Mouse (Mus musculus): ENCODE data around the gene Pdzd2. TPM values are rescaled to one million over a fixed set of nuclear protein-coding genes. Genes with fewer than 3 reads are reported as not detected.

Gene Pdzd2
- polyA plus RNA-seq, 1 experiment from 2014 or later, result 14.3 TPM

DNA sequence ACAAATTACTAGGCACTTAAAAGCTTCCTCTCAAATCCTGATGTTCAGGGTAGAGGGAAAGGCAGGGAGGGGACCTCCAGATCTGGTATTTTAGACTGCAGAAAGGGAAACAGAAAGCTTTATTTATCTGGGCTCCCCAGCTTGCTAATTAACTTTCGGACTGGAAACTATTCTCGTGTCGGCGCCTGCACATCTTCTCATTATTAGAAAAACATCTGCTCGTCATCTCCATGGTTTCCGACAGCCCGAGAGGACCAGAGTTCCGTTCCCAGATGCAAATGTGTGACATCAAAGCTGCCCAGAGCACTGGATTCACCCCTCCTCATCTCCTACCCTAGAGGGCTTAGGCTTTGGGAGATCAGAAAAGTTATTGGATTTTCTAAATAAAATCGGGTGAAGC, 57.2 kb downstream of the Pdzd2 start:
- Histone ChIP-seq H3K27ac (no peak overlapping the region), H3K36me3 (no peaks in the 10 kb centered on the region), H3K4me1 (replicated peaks) (no peaks in the 10 kb centered on the region), H3K9me3 (no peaks in the 10 kb centered on the region), H3K9ac (no peak overlapping the region), H3K4me2 (replicated peaks) (no peak overlapping the region), H3K4me3 (replicated peaks) (no peak overlapping the region), H3K27me3 (replicated peaks) (no peaks in the 10 kb centered on the region)
- no peak for ATAC-seq
- 29% methylated on average over 9 of the region's 9 CpGs for WGBS

DNA sequence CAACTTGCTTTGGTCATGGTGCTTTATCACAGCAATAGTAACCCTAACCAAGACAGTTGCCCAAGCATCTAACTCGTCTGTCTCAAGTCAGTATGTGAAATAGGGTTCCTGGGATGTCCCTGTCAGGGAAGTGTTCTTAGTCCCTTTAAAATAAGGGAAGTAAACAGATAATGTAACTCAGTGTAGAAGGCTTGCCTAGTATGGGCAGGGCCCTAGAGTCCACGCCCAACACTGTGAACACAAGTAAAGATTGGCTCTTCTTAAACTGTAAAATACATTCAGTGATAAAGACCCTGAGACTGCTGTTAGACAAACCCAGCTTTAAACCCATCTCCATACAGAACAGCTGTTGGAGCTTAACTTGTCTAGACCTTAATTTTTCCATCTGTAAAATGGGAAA, 57.8 kb downstream of the Pdzd2 start:
- 93% methylated on average over 2 of the region's 2 CpGs for WGBS

DNA sequence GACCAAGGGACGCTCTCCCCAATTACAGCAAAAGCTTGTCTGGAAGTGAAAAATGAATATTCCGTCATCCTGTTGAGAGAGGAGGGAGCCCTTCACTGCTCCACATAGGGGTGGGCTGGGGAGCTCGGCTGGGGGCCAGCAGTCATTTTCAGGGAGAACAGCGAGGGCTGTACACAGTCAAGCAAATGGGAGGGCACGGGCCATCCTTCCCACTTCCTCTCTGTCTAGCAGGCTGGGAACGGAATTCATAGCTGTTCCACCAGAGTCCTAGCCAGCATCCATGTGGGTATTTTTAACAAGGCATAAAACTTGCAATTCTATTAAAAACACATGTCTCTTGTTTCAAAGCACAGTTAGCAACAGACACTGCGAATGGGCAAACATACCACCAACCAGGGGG, 59.0 kb downstream of the Pdzd2 start:
- peak; percentile 77; the same call in 1 of the 2 replicates for ATAC-seq
- Histone ChIP-seq H3K27ac (peak overlapping the region; percentile 8; the same call in 1 of the 2 replicates), H3K9me3 (no peaks in the 10 kb centered on the region), H3K36me3 (no peaks in the 10 kb centered on the region), H3K4me2 (replicated peaks) (no peak overlapping the region), H3K27me3 (replicated peaks) (no peaks in the 10 kb centered on the region), H3K9ac (no peak overlapping the region), H3K4me1 (replicated peaks) (no peaks in the 10 kb centered on the region), H3K4me3 (replicated peaks) (no peak overlapping the region)
- WGBS, result 39% methylated on average over 7 of the region's 7 CpGs

More for the DNA sequence above, 57.8 kb downstream of the Pdzd2 start:
- H3K4me1 ChIP-seq (replicated peaks), result no peaks in the 10 kb centered on the region
- H3K27me3 ChIP-seq (replicated peaks), result no peaks in the 10 kb centered on the region
- no peak for ATAC-seq
- H3K9me3 ChIP-seq, result no peaks in the 10 kb centered on the region
- H3K27ac ChIP-seq, result no peak overlapping the region
- H3K4me2 ChIP-seq (replicated peaks), result no peak overlapping the region
- no peak overlapping the region for H3K4me3 ChIP-seq (replicated peaks)
- no peaks in the 10 kb centered on the region for H3K36me3 ChIP-seq
- H3K9ac ChIP-seq, result no peak overlapping the region

DNA sequence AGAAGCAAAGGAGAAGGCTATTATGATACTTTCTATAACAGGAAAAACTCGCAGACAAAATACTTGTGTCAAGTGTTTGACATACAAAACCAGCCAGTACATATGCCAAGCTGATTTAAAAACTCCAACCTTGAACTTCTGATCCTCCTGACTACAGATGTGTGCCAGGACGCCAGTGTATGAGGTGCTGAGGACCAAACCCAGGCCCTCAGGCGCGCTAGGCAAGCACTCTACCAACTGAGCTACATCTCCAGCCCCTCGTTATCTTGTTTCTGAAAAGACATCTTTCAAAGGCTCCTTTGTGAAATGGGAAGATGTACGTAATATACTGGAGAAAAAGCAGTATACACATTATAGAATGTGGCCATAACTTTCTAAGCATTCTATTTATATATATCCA, 59.7 kb downstream of the Pdzd2 start:
- H3K4me1 ChIP-seq (replicated peaks), result no peaks in the 10 kb centered on the region
- no peaks in the 10 kb centered on the region for H3K27me3 ChIP-seq (replicated peaks)
- no peak overlapping the region for H3K4me2 ChIP-seq (replicated peaks)
- WGBS, result 81% methylated on average over 6 of the region's 6 CpGs
- H3K4me3 ChIP-seq (replicated peaks), result no peak overlapping the region
- no peaks in the 10 kb centered on the region for H3K36me3 ChIP-seq
- H3K27ac ChIP-seq, result no peak overlapping the region
- no peaks in the 10 kb centered on the region for H3K9me3 ChIP-seq
- no peak for ATAC-seq
- no peak overlapping the region for H3K9ac ChIP-seq

DNA sequence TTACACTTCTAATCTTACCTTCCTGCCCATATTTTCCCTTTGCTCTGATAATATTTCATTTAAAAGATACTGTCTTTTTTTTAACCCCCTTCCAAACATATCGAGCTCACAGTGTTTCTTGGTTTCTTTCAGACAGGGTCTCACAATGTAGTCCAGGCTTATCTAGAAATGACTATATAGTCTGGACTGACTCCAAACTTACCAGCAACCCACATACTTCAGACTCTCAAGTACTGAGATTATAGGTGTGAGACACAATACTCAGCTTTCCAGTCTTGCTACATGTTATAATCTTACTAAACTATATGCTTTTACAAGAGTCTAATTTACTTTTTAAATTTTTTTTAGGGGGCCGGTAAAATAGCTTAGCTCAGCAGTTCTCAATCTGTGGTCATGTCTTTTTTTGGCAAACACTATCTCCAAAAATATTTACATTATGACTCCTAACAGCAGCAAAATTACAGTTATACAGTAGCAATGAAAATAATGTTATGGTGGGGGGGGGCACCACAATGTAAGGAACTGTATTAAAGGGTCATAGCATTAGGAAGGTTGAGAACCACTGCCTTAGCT, 61.1 kb downstream of the Pdzd2 start:
- no peak for ATAC-seq
- 56% methylated on average over 2 of the region's 2 CpGs for WGBS
- no peak overlapping the region for H3K4me3 ChIP-seq (replicated peaks)

DNA sequence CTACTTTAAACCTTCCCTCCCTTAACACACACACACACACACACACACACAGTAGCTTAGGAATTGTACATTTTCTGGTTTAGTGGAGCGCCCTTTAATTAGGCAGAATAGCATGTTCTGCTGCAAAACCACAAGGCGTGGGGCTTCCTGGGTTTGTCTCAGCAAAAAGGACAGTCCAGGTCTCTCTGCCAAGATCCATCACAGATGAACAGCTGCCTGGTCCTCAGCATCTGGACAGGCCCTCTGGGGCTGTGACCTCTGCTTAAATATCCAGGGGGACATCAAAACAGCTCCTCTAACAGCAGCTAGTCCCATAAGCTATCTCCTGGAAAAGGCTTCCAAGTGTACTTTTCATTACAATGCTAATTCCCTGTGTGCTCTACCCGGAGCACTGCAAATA, 64.4 kb downstream of the Pdzd2 start:
- Histone ChIP-seq H3K27ac (no peak overlapping the region), H3K36me3 (no peaks in the 10 kb centered on the region), H3K27me3 (replicated peaks) (no peaks in the 10 kb centered on the region), H3K9ac (no peak overlapping the region), H3K9me3 (no peaks in the 10 kb centered on the region), H3K4me2 (replicated peaks) (no peak overlapping the region), H3K4me3 (replicated peaks) (no peak overlapping the region), H3K4me1 (replicated peaks) (no peaks in the 10 kb centered on the region)
- 80% methylated on average over 3 of the region's 3 CpGs for WGBS
- ATAC-seq, result no peak

More for the DNA sequence above, 61.1 kb downstream of the Pdzd2 start:
- Histone ChIP-seq H3K36me3 (no peaks in the 10 kb centered on the region), H3K4me2 (replicated peaks) (no peak overlapping the region), H3K4me1 (replicated peaks) (no peaks in the 10 kb centered on the region), H3K9ac (no peak overlapping the region), H3K9me3 (no peaks in the 10 kb centered on the region), H3K27me3 (replicated peaks) (no peaks in the 10 kb centered on the region), H3K27ac (no peak overlapping the region)

DNA sequence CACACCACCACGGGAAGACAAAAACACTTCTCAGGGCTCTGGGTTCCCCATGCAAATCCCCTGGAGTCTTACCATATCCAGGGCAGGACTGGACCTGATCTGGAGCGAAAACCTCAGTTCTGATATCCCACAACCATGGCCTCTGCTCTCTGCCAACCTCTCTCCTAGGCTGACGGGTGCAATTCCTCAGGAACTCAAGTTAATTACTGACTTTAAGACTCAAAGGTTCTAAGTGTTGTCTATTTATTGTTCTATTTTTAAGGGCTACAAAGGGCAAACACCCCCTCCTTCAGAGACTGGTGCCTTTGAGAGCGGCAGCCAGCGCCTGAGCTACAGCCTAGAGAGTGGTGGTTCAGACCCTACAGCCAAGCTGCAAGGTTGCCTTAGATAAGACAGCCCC, 65.7 kb downstream of the Pdzd2 start:
- no peak overlapping the region for H3K4me2 ChIP-seq (replicated peaks)
- no peak overlapping the region for H3K4me3 ChIP-seq (replicated peaks)
- H3K9ac ChIP-seq, result no peak overlapping the region
- 85% methylated on average over 5 of the region's 5 CpGs for WGBS
- H3K4me1 ChIP-seq (replicated peaks), result no peaks in the 10 kb centered on the region
- no peak overlapping the region for H3K27ac ChIP-seq
- H3K9me3 ChIP-seq, result no peaks in the 10 kb centered on the region
- H3K36me3 ChIP-seq, result no peaks in the 10 kb centered on the region
- no peak for ATAC-seq
- H3K27me3 ChIP-seq (replicated peaks), result no peaks in the 10 kb centered on the region

DNA sequence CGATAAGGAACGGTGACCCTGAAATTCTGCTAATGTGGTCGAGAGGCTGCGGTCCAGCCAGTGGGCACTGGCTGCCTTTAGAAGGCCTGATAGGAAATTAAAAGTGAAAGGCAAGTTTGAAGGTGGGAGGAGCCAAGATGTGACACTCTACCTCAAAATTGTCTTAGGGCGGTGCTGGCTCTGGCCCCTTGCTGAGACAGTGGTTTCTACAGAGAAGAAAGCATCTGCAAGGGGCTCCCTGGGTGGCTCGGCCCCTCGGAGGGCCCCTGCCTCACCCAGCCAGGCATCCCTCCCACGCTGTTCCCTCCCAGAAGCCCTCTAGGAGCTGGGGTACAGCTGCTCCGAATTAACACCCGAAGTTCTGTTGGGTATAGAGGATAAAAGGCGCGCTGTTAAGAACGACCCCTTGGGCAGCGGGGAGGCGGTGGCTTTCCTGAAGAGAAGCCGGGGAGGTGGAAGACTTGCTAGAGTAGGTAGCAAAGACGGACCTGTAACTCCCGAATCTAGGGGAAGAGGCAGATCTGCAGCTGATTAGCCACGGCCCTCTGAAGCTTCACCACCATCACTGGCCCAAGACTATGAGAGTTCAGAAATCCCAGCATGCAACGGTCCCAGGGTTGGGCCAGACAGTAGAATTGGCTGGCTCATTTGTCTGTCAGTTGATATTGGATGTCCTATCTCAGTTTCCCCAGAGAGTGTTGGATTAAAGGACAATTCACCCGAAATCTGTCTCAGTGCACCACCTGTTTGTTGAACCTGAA, 71.8 kb downstream of the Pdzd2 start:
- Histone ChIP-seq H3K27me3 (replicated peaks) (no peaks in the 10 kb centered on the region), H3K4me2 (replicated peaks) (peak overlapping the region; percentile 41), H3K4me1 (replicated peaks) (0 out of 2 replicates have a peak, but pooled peaks cover 3% of the 10 kb centered on the region), H3K36me3 (no peaks in the 10 kb centered on the region), H3K4me3 (replicated peaks) (no peak overlapping the region), H3K9me3 (no peaks in the 10 kb centered on the region), H3K9ac (no peak overlapping the region), H3K27ac (no peak overlapping the region)
- ATAC-seq, result no peak
- WGBS, result 46% methylated on average over 21 of the region's 21 CpGs

DNA sequence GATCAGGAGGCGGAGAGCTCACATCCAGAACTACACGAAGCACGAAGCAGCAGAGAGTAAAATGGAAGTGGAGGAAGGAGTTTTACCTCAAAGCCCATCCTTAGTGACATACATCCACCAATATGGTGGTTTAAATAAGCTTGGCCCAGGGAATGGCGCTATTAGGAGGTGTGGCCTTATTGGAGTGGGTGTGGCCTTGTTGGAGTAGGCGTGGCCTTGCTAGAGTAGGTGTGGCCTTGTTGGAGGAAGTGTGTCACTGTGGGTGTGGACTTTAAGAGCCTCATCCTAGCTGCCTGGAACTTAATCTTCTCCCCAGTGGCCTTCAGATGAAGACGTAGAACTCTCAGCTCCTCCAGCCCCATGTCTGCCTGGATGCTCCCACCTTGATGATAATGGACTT, 73.8 kb downstream of the Pdzd2 start:
- Histone ChIP-seq H3K4me1 (replicated peaks) (0 out of 2 replicates have a peak, but pooled peaks cover 3% of the 10 kb centered on the region), H3K4me3 (replicated peaks) (no peak overlapping the region), H3K27me3 (replicated peaks) (no peaks in the 10 kb centered on the region), H3K9me3 (no peaks in the 10 kb centered on the region), H3K4me2 (replicated peaks) (no peak overlapping the region), H3K9ac (no peak overlapping the region), H3K36me3 (no peaks in the 10 kb centered on the region), H3K27ac (no peak overlapping the region)
- 93% methylated on average over 6 of the region's 6 CpGs for WGBS
- no peak for ATAC-seq

DNA sequence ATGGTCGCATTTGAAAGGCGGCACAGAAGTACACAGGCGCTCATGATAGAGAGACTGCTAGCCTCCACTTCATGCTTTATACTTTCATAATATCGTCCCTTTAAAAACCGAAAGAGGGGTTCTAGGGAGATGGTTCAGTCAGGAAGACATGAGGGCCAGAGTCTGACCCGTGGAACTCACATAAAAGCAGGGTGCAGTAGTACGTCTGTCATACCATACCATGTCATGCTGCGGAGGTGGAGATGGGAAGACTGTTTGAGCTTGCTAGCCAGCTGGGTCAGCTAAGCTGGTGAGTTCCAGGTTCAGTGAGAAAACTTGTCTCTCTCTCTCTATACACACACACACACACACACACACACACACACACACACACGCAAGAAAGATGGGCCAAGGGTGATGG, 76.4 kb downstream of the Pdzd2 start:
- Histone ChIP-seq H3K27ac (no peak overlapping the region), H3K4me3 (replicated peaks) (no peak overlapping the region), H3K4me2 (replicated peaks) (no peak overlapping the region), H3K27me3 (replicated peaks) (no peaks in the 10 kb centered on the region), H3K36me3 (no peaks in the 10 kb centered on the region), H3K9me3 (no peaks in the 10 kb centered on the region), H3K4me1 (replicated peaks) (0 out of 2 replicates have a peak, but pooled peaks cover 3% of the 10 kb centered on the region), H3K9ac (no peak overlapping the region)
- 90% methylated on average over 9 of the region's 9 CpGs for WGBS
- ATAC-seq, result no peak

DNA sequence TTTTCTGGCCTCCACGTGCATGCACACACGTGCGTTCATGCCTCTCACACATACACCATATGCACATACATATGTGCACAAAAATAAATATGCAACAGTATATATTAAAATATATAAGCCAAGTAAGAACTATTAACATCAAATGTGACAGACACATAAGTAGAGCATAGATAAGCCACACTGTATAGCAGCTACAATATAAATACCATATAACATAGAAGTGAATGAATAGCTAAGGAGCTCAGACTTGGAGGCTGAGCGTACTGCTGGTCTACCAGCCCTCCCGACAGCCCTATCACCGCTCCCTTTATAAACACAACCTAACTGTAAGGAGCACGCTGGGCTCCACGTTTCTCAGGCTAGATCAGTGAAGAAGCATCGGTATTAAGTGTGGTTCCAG, 79.4 kb downstream of the Pdzd2 start:
- H3K36me3 ChIP-seq, result no peaks in the 10 kb centered on the region
- no peak overlapping the region for H3K4me2 ChIP-seq (replicated peaks)

DNA sequence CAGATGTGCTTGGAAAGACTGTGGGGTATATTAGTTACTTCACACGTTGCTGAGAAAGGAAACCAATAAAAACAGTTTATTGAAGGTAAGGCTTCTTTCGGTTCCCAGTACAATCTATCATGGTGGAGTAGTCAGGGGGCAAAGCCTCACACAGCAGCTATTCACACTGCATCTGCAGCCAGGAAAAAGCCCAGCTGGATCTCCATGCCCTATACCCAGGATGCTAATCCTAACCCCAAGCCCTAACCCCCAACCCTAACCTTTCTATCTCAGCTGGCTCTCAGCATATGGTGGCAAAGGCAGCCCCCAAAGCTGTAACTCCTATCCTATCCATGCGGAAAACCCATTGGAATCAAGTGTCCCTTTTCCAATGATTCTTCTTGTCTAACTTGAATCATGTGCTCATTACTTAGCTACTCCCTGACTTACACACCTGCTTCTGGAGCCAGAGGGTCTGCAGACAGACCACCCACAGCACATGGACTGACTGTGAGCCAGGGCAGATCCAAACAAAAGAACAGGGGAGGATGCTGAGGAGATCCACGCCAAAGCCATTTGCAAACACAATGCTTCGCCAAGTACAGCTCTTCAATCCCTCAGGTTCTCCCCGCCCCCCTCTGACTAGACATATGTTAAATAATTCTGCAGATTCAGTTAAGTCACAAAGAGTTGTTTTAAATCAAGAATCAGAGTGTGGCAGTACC, 83.6 kb downstream of the Pdzd2 start:
- no peaks in the 10 kb centered on the region for H3K36me3 ChIP-seq
- H3K9ac ChIP-seq, result no peak overlapping the region
- no peak overlapping the region for H3K27ac ChIP-seq
- H3K9me3 ChIP-seq, result no peaks in the 10 kb centered on the region
- no peak for ATAC-seq
- H3K4me2 ChIP-seq (replicated peaks), result no peak overlapping the region
- 70% methylated on average over 6 of the region's 6 CpGs for WGBS
- no peak overlapping the region for H3K4me3 ChIP-seq (replicated peaks)
- H3K4me1 ChIP-seq (replicated peaks), result 0 out of 2 replicates have a peak, but pooled peaks cover 6% of the 10 kb centered on the region
- no peaks in the 10 kb centered on the region for H3K27me3 ChIP-seq (replicated peaks)

More for the DNA sequence above, 79.4 kb downstream of the Pdzd2 start:
- 81% methylated on average over 9 of the region's 9 CpGs for WGBS
- no peaks in the 10 kb centered on the region for H3K9me3 ChIP-seq
- no peak for ATAC-seq
- H3K4me3 ChIP-seq (replicated peaks), result no peak overlapping the region
- no peaks in the 10 kb centered on the region for H3K4me1 ChIP-seq (replicated peaks)
- no peak overlapping the region for H3K9ac ChIP-seq
- H3K27me3 ChIP-seq (replicated peaks), result no peaks in the 10 kb centered on the region
- H3K27ac ChIP-seq, result no peak overlapping the region
